Mouse (Mus musculus) gastrocnemius, adult 8-10 months (tissue): Measurements from ENCODE around the gene Stat3. TPM values are rescaled to one million over a fixed set of nuclear protein-coding genes. Genes with fewer than 3 reads are reported as not detected.

Experiments
- DNase-seq, 2 experiments: peaks; one replicate each; pipeline ENCODE4 v3.0.0; 2022; ENCODE audit warnings: low spot score in 2 of 2
- total RNA-seq, 4 experiments: library from RNA; stranded (reverse); gene quantifications; 2 replicates each; pipeline ENCODE4 v1.2.4; 2022

Gene Stat3
- total RNA-seq, 4 experiments from 2014 or later, result 32.9 to 41.1 (median 37.5) TPM

GRCm38 (mm10) chr11:100964180-100964579 is 24.8 kb upstream of the Stat3 start:
- no peak for DNase-seq

GRCm38 (mm10) chr11:100963647-100964046 is 24.3 kb upstream of the Stat3 start:
- DNase-seq, result peak in 1 of 2 experiments; percentile 49

- peak in 1 of 2 experiments; percentile 66 for DNase-seq
Measured at GRCm38 (mm10) chr11:100962371-100962911, 23.1 kb upstream of the Stat3 start.

GRCm38 (mm10) chr11:100960540-100960939 is 21.2 kb upstream of the Stat3 start:
- DNase-seq, result peak; percentile 75 to 81

DNA sequence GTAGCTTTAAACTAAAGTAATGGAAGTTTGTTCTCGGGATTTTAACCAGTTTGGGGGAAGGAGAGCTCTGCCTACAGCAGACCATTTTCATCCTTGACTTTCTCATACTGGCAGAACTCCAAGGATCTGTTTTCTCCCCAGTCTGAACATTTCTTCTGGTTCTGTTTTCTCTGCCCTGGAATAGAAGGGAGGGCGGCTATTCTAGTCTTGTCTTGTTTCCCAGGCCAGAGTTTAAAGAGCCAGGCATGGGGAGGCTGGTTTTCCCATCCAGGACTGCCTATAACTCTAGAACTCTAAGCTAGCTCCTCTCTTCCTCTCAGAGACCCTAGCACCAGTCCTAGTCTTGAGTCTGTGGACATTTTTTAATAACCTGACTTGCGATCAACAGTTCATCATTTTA is 20.5 kb upstream of the Stat3 start:
- no peak for DNase-seq

DNA sequence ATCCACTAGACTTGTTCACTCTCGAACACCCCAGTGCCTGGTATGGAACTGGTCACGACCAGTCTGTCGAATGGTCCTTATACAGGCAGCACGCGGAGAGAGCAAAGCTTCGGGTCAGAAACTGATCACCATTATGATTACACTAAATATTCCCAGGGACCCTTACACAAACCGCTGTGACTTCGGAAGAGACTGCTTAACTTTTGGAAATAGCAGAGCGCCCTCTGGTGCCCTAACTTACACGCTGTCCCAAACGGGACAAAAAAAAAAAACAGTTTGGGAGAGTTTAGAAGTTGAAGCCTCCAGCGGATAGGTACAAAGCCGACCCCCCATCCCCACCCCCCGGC is 20.1 kb upstream of the Stat3 start:
- peak in 1 of 2 experiments; percentile 52 for DNase-seq

DNA sequence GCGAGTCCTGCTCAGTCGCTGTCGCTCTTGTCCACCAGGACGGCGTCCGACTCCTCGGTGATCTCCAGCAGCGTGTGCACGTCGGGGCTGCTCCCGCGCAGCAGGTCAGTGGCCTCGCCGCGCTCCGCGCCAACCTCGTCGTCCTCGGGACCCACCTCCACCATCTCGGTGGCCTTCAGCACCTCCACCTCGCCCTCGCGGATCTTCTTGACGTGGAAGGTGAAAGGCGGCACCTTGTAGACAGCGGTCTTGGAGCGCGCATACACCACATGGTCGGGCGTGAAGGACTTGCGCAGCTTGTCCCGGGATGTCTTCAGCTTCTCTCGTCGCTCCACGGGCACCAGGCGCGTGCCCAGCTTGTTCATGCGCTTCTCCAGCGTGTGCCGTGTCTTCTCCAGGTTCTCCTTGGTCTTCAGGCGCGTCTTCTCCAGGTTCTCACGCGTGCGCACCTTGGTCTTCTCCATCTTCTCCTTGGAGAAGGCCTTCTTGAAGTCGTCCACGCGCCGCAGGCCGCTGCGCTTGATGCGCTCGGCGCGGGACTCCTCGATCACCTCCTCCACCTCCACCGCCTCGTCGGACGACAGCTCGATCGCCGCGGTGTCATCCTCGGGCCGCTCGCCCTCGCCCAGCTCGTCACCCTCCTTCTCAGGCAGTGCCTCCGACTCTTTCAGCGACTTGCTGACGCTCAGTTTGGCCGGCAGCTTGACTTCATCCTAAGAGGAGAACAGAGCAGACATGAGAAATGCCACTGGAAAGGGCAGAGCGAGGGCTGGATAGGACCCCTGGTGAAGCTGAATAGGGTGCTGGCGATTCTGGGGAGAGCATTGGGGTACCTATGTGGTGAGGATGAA is 19.5 kb upstream of the Stat3 start:
- DNase-seq, result no peak

GRCm38 (mm10) chr11:100957915-100958469 is 18.7 kb upstream of the Stat3 start:
- no peak for DNase-seq

DNA sequence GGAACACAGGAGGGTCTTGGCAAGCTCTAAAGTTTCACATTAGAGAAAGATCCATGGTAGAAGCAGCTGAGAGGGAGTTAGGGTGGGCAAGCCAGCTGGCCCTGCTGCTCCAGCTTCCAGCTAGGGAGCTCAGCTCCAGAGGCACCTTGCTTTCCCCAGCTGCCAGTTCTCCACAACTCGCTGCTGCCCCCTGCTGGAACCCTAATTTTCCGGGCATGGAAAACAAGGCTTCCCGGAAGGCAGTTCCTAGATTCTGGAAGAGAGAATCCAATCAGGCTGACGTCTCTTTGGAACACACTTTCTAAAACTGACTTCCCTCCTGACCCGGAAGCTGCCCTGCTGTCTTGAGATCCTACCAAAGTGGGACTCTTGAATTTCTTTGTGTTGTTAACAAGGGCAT is 17.9 kb upstream of the Stat3 start:
- peak; percentile 83 to 88 for DNase-seq

- no peak for DNase-seq
Measured at GRCm38 (mm10) chr11:100949540-100949939, 10.2 kb upstream of the Stat3 start.

- no peak for DNase-seq
Measured at GRCm38 (mm10) chr11:100948317-100948716, 9.0 kb upstream of the Stat3 start.

- no peak for DNase-seq
Measured at GRCm38 (mm10) chr11:100947548-100947947, 8.2 kb upstream of the Stat3 start.

GRCm38 (mm10) chr11:100946862-100947261 is 7.5 kb upstream of the Stat3 start:
- no peak for DNase-seq

DNA sequence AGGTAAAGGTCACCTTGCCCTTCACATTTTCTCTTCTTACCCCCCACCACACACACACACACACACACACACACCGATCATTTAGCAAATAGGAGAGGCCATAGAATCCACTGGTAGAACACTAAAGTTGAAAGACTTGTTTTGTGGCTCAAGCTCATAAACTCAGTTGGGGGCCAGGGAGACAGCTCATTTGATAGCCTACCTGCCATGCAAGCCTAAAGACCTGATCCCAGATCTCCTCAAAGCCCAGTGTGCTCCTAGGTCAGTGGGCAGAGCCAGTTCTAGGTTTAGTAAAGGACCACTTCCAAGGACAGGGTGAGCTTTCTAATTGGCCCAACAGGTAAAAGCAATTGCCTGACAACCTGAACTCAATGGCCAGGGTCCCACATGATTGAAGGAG is 3.0 kb upstream of the Stat3 start:
- no peak for DNase-seq

DNA sequence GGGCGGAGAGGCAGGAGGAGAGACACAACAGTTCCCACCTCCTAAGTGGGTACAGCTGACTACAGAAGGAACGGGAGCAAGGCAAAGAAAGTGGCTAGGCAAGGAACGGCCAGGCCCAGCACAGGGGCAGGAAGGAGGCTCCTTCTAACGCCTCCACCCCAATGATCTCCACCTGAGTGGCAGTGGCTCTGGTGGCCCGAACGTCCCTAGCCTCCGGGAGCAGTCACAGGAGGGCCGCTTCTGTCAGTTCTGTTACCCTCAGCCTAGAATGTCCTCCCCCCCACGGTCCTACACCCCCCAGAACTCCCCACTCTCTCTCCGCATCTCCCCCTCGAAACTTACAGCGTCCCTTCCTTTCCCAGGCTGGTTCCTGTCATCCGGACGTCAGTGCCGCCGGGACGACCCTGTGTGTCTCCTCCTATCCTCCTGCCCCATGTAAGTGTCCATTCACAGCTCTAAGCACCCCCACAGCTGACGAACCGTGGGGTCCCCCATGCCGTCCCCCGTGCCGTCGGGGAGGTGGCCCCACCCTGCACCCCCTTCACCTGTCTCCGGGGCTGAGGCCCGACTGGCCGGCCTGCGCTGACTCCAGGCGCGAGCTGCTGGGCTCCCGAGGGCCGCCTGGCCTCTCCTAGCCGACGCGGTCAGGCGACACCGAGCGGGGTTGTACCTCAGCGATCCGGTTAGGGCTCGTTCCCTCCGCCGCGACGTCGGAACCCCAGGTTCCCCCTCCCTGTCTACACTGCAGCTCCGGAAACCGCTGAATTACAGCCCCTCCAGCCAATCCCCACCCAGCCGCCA is 429 bp downstream of the Stat3 start:
- DNase-seq, result no peak

DNA sequence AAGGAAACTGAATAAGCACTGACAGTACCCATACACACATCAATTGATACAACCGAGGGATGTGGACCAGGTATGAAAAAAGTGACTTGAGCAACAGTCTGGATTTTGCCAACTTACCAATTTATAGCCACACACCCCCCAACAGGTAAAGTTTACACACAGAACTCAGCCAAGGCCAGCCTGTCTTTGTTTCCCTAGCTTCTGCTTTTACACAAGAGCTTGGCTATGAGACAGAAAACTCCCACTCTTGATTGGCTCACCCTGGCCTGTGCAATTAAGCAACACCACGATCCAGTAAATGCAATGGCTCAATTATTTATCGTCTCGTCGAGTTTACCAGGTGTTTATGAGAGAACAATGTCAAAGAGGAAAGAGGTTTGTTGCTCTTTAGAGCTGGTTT is 1.2 kb downstream of the Stat3 start:
- DNase-seq, result no peak

DNA sequence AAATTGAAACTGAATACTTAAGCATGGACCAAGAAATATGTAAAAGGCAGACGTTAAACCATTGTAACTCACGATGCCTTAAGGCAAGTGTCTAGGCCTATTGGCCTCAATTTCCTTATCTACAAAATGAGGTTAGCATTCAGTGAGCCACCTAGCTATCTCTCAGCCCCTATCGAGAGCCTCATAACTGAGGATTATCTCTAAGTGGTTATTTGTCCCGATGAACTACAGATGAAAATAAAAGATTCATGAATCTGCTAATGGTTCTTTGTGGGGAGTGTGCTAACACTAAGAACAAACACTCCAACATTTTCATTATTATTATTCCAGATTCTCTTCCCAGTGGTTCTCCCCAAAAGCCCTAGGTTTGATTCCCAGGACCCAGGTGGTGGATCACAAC is 2.0 kb downstream of the Stat3 start:
- no peak for DNase-seq

DNA sequence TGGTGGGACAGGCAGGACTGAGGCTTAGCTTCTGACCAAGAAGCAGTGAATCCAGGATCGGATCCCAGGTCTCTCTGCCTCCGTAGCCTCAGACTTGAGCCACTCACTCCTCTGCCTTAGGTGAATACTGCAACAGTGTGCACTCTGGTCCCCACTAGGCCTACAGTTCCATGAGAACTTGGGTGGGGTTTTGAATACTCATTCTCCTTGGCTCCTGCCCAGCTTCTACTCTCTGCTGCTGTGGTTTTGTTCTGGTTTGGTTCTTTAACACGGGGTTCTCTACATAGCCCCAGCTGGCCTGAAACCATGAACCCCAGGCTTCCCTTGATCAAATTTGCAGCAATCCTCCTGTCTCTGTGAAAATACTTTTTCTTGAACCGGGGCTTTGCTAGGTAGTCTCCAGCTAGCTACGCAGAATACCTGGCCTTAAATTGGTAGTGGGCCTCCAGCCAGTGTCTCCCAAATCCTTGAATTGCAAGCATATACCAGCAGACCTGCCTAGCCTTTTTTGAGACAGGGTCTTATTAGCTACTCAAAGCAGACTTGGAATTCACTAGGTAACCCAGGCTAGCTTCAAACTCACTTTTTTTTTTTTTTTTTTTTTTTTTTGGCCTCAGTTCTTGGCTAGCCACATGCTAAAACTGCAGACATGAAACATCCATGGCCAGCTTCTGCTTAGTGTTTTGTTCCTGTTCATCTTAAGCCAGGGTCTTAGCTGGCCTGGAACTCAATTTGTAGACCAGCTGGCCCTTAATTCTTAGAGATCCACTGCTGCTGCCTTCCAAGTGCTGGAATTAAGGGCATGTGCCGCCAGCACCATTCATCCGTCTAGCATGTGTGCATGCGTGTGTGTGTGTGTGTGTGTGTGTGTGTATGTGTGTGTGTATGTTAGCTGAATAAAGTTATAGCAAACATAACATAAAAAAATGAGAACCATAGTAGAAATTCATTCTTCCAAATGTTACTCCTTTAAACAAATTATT is 3.7 kb downstream of the Stat3 start:
- DNase-seq, result peak in 1 of 2 experiments; percentile 27

DNA sequence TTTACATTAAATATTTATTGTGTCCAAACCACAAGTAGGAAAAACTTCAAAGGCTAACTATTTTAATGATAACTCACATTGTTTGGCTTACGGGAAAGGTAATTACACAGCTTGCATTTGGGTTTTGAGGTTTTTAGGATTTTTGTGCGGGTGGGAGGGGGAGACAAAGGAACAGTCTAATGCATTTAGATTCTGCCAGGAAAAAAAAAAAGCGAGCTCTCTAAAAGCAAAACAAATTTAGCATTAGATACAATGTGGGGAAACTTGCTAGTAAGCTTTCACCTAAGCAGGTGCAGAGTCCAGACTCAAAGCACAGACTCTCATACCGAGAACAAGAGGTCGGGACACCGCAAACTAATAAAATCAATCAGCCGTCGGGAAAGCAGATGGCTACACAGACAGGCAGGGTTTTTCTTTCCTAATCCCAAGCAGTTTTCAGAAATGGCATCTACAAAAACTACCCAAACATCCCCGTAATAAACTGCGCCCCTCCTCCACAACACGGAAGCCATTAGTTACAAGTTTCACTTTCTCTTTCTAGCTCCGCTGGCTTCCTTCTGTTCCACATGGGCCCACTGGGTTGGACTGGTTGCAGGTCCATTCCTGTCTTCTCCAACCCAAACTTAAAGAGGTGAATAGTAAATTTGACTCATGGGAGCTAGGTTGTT is 8.0 kb downstream of the Stat3 start:
- DNase-seq, result no peak

DNA sequence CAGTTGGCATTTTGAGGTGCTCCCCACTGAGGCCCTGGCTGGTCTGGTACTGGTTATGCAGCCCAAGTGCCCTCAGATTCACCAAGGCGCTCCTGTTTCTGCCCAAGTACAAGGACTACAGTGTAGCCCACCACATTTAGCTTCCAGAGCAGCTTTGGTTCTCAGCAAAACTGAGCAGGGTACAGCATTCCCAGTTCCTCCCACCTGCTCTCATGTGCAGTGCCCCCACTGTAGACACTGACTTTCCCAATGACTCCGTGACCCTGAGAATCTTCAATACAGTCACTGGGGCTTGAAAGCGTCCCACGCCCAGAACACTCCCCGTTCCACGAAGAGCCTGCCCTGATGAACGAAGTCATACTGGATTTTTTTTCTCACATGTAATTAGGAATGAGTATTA is 8.7 kb downstream of the Stat3 start:
- no peak for DNase-seq
